Mouse (Mus musculus): ENCODE data around the gene Tuba8. TPM values are rescaled to one million over a fixed set of nuclear protein-coding genes. Genes with fewer than 3 reads are reported as not detected.

Gene Tuba8
- polyA plus RNA-seq, 1 experiment from 2014 or later, result 6.7 TPM

DNA sequence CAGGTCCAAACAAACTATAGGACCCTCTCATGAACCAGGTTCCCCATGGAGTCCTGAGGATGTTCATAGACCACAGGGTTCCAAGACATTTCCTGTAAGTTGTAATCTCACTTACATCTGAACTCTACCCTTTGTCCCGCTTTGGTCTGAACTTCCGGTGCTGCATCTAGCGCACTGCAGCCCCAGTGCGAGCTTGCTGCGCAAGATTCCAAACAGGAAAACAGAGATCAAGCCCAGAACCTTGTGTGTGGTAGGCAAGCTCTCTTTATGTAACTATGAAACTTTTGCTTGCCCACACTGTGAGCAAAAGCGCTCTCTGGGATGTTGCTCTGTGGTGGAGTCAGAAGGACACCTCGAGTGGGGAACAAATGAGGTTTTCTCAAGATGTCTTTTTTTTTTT, 7.5 kb downstream of the Tuba8 start:
- ATAC-seq (ENCODE audit: insufficient number of reproducible peaks, low FRiP score, low TSS enrichment, low read depth), result no peak
- no peak overlapping the region for H3K4me2 ChIP-seq (replicated peaks)
- no peaks in the 10 kb centered on the region for H3K9me3 ChIP-seq (replicated peaks)
- no peaks in the 10 kb centered on the region for H3K4me1 ChIP-seq
- no peaks in the 10 kb centered on the region for H3K27me3 ChIP-seq
- H3K9ac ChIP-seq, result no peak overlapping the region
- 88% methylated on average over 7 of the region's 7 CpGs for whole genome bisulfite sequencing
- no peaks in the 10 kb centered on the region for H3K36me3 ChIP-seq
- H3K27ac ChIP-seq (replicated peaks), result no peak overlapping the region
- H3K4me3 ChIP-seq (replicated peaks), result no peak overlapping the region

DNA sequence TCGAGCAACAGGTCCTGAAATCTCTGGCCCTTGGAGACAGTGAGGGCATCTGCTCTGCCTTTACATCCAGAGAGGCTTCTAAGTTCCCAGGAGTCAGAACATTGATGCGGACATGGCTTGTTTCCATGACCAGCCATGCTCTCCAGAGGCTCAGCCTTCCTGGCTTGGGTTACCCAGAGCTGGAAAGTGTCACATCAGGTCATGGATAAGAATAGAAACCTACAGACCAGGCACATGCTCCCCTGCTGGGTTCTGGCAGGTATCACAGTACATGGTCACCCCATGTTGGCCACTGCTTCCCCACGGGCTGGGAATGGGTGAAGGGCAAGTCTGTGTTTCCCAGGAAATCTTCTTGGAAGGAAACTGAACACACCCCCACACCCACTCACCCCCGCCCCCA, 8.9 kb downstream of the Tuba8 start:
- no peaks in the 10 kb centered on the region for H3K36me3 ChIP-seq
- no peaks in the 10 kb centered on the region for H3K9me3 ChIP-seq (replicated peaks)
- no peaks in the 10 kb centered on the region for H3K4me1 ChIP-seq
- H3K9ac ChIP-seq, result no peak overlapping the region
- no peak overlapping the region for H3K4me3 ChIP-seq (replicated peaks)
- ATAC-seq (ENCODE audit: insufficient number of reproducible peaks, low FRiP score, low TSS enrichment, low read depth), result no peak
- no peak overlapping the region for H3K27ac ChIP-seq (replicated peaks)
- no peak overlapping the region for H3K4me2 ChIP-seq (replicated peaks)
- 81% methylated on average over 4 of the region's 4 CpGs for WGBS
- no peaks in the 10 kb centered on the region for H3K27me3 ChIP-seq

DNA sequence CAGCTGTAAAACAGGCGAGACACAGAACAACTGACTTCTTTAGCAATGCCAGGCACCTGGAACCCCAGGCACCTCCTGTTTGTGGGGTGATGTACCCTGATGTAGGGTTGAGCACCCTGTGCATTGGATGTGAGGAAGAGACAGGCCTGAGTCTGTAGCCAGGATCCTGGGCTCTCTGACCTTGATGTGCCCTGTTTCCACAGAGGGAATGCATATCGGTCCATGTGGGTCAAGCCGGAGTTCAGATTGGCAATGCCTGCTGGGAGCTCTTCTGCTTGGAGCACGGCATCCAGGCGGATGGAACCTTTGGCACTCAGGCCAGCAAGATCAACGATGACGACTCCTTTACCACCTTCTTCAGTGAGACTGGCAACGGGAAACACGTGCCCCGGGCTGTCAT, 9.7 kb downstream of the Tuba8 start:
- no peak overlapping the region for H3K9ac ChIP-seq
- H3K36me3 ChIP-seq, result no peaks in the 10 kb centered on the region
- no peaks in the 10 kb centered on the region for H3K9me3 ChIP-seq (replicated peaks)
- no peaks in the 10 kb centered on the region for H3K4me1 ChIP-seq
- H3K4me3 ChIP-seq (replicated peaks), result no peak overlapping the region
- no peaks in the 10 kb centered on the region for H3K27me3 ChIP-seq
- no peak overlapping the region for H3K27ac ChIP-seq (replicated peaks)
- no peak for ATAC-seq (ENCODE audit: insufficient number of reproducible peaks, low FRiP score, low TSS enrichment, low read depth)
- H3K4me2 ChIP-seq (replicated peaks), result no peak overlapping the region
- 90% methylated on average over 10 of the region's 10 CpGs for WGBS

DNA sequence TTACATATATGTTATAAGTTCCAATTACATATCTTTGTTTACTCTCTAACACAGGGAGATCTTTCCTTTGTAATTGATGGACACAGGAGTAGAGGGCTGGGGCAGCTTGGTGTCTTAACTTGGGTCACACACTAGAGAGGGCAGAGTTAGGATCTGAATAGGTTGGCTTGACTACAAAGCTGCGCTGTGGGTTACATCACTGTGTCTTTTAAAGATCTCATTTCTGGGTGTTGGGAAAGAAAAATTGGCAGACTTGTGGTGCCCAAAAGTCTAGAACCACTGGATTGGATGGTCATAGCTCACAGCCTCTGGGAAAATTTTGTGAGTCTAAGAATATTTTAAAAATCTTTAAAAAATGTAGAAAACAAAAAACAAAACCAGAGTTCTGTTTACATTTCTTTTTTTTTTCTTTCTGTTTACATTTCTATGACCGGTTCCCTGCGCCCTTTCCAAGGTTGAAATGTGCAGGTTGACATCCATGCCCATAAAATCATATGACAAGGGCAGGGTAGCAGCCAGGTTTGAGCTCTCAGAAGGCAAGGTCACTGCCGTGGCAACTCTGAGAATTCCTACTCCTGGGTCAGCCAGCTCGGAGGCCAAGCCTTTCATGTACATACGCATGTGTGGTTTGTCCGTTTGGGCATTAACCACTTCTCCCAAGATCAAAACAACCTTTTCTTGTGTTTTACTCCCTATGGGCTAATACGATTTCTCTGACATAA, 11.5 kb downstream of the Tuba8 start:
- no peak overlapping the region for H3K4me3 ChIP-seq (replicated peaks)
- no peaks in the 10 kb centered on the region for H3K27me3 ChIP-seq
- ATAC-seq (ENCODE audit: insufficient number of reproducible peaks, low FRiP score, low TSS enrichment, low read depth), result no peak
- WGBS, result 80% methylated on average over 8 of the region's 8 CpGs
- H3K36me3 ChIP-seq, result no peaks in the 10 kb centered on the region
- no peak overlapping the region for H3K27ac ChIP-seq (replicated peaks)
- no peak overlapping the region for H3K9ac ChIP-seq
- no peaks in the 10 kb centered on the region for H3K4me1 ChIP-seq
- no peaks in the 10 kb centered on the region for H3K9me3 ChIP-seq (replicated peaks)
- no peak overlapping the region for H3K4me2 ChIP-seq (replicated peaks)

DNA sequence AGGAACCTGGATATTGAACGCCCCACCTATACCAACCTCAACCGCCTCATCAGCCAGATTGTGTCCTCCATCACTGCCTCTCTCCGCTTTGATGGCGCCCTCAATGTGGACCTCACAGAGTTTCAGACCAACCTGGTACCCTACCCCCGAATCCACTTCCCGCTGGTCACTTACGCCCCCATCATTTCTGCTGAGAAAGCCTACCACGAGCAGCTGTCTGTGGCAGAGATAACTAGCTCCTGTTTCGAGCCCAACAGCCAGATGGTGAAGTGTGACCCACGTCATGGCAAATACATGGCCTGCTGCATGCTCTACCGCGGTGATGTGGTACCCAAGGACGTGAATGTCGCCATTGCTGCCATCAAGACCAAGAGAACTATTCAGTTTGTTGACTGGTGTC, 12.5 kb downstream of the Tuba8 start:
- Histone ChIP-seq H3K4me3 (replicated peaks) (no peak overlapping the region), H3K4me1 (no peaks in the 10 kb centered on the region), H3K9ac (no peak overlapping the region), H3K4me2 (replicated peaks) (no peak overlapping the region), H3K27me3 (no peaks in the 10 kb centered on the region), H3K27ac (replicated peaks) (no peak overlapping the region), H3K9me3 (replicated peaks) (no peaks in the 10 kb centered on the region), H3K36me3 (no peaks in the 10 kb centered on the region)
- 93% methylated on average over 14 of the region's 14 CpGs for WGBS
- ATAC-seq (ENCODE audit: insufficient number of reproducible peaks, low FRiP score, low TSS enrichment, low read depth), result no peak

DNA sequence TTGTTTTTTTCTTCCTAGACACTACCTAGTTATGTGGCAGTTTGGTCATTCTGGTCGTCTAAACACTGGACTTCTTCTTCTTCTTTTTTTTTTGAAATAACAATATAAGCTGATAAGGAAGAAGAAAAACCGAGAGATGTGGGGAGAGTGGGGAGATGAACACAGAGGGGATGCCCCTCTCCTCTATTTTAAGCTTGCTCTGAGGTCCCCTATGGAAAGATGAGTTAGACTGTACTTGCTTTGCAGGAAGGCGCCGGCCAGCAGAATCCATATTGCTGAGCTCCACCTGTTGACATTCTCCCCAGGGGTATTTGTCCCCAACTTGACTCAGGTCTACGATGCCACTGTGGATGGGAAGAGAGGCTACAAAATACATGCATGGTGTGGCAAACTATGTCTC, 13.6 kb downstream of the Tuba8 start:
- Histone ChIP-seq H3K9ac (no peak overlapping the region), H3K4me3 (replicated peaks) (no peak overlapping the region), H3K4me1 (no peaks in the 10 kb centered on the region), H3K27me3 (no peaks in the 10 kb centered on the region), H3K36me3 (no peaks in the 10 kb centered on the region), H3K27ac (replicated peaks) (no peak overlapping the region), H3K9me3 (replicated peaks) (no peaks in the 10 kb centered on the region), H3K4me2 (replicated peaks) (no peak overlapping the region)
- ATAC-seq (ENCODE audit: insufficient number of reproducible peaks, low FRiP score, low TSS enrichment, low read depth), result no peak
- WGBS, result 78% methylated on average over 5 of the region's 5 CpGs

DNA sequence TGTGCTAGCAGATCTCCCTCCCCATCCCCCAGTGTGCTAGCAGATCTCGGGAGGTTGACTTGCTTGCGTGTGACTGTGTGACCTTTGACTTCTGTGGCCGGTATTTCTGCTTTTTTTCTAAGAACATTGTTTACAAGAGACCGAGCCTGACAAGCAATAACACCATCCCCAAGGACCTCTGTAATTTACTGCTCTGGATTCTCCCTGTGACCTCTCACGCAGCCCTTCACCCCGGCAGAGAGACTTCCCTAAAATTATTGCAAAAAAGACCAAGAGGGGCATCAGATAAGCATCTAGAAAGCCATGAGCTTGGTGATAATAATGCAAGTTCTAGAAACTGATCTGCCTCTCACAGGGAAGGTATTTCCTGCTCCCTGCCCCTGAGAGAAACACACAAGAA, 14.5 kb downstream of the Tuba8 start:
- no peak overlapping the region for H3K9ac ChIP-seq
- H3K27me3 ChIP-seq, result no peaks in the 10 kb centered on the region
- 16% methylated on average over 6 of the region's 6 CpGs for WGBS
- no peak overlapping the region for H3K27ac ChIP-seq (replicated peaks)
- H3K4me1 ChIP-seq, result no peaks in the 10 kb centered on the region
- no peaks in the 10 kb centered on the region for H3K9me3 ChIP-seq (replicated peaks)
- H3K36me3 ChIP-seq, result no peaks in the 10 kb centered on the region
- no peak overlapping the region for H3K4me2 ChIP-seq (replicated peaks)
- H3K4me3 ChIP-seq (replicated peaks), result no peak overlapping the region
- ATAC-seq (ENCODE audit: insufficient number of reproducible peaks, low FRiP score, low TSS enrichment, low read depth), result no peak

DNA sequence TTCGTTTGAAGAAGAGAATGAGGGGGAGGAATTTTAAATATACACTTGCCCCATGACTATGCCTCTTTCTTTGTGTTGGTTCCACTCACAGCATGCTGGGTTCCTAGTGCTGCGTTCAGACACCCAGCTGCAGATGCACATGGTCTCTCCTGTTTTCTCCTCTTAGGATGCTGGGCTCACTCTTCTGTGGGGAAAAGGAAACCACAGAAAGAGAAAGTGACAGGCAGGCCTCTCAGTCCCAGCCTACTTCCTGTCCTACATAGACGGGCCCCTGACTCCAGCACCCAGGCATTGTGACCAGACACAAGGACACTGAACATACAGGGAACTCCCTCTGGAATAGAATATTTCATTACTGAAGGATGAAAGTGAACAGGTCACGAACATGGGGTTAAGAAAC, 15.5 kb downstream of the Tuba8 start:
- 61% methylated on average over 4 of the region's 4 CpGs for WGBS
- Histone ChIP-seq H3K9me3 (replicated peaks) (no peaks in the 10 kb centered on the region), H3K4me1 (no peaks in the 10 kb centered on the region)

DNA sequence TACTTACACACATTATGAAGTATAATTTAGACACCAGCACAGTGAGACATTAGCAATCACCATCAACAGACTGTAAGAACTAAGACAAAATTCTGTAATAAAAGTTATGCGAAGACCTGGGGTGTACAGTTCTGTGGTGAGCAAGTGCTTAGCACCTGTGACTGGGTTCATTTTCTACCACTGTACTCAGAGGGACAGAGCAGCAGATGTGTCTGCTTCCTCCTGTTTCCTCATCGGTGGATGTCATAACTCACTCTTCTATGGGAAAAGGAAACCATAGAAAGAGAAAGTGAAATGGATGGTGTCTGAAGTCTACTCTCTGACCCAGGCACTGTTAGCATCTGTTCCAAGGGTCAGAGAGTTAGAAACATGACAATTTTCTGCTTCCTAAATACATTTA, 16.2 kb downstream of the Tuba8 start:
- Histone ChIP-seq H3K36me3 (no peaks in the 10 kb centered on the region), H3K9ac (no peak overlapping the region), H3K9me3 (replicated peaks) (no peaks in the 10 kb centered on the region), H3K4me3 (replicated peaks) (no peak overlapping the region), H3K4me1 (no peaks in the 10 kb centered on the region), H3K27me3 (no peaks in the 10 kb centered on the region), H3K4me2 (replicated peaks) (no peak overlapping the region), H3K27ac (replicated peaks) (no peak overlapping the region)
- 76% methylated on average over 2 of the region's 2 CpGs for WGBS
- ATAC-seq (ENCODE audit: insufficient number of reproducible peaks, low FRiP score, low TSS enrichment, low read depth), result no peak

More for the DNA sequence above, 15.5 kb downstream of the Tuba8 start:
- ATAC-seq (ENCODE audit: insufficient number of reproducible peaks, low FRiP score, low TSS enrichment, low read depth), result no peak
- H3K4me3 ChIP-seq (replicated peaks), result no peak overlapping the region
- no peak overlapping the region for H3K4me2 ChIP-seq (replicated peaks)
- H3K27me3 ChIP-seq, result no peaks in the 10 kb centered on the region
- no peak overlapping the region for H3K9ac ChIP-seq
- no peaks in the 10 kb centered on the region for H3K36me3 ChIP-seq
- H3K27ac ChIP-seq (replicated peaks), result no peak overlapping the region

DNA sequence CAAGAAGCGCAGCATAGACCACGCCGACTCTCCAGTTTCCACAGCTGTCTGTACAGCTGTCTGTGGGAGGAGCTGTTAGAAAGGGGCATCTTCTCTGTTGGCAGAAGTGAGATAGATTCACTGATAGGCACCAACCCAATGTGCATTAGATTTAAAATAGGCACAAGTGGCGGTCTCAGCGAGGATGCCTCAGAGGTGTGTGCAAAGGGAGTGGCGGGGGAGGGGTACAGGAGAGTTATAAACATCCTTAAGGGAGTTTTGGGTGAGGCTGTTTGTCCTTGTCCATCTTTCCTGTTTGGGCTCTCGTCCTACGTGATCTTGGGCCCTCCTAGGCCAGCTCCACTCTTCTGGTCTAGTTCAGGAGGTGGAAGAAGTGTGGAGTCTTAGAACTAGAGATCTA, 17.9 kb downstream of the Tuba8 start:
- no peak for ATAC-seq (ENCODE audit: insufficient number of reproducible peaks, low FRiP score, low TSS enrichment, low read depth)
- 59% methylated on average over 8 of the region's 8 CpGs for WGBS

DNA sequence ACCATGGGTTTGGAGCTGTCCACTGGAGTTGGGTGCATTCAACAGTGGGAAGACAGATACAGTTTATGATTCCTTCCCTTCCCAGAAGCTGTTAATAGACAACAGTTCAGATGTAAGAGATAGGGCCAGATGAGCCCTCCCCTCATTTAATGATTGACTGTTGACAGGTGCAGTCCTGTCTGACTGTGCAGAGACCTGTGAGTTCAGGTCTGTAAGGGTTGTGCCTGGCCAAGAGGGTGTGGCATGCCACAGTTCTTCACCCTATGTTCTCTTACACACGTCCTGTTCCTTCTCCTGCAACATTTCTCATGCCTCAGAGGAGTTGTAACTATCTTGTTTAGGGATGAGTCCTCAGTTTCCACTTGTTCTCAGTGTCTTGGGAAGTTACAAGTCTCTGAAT, 22.2 kb downstream of the Tuba8 start:
- 47% methylated on average over 1 of the region's 1 CpGs for WGBS
- no peak overlapping the region for H3K4me2 ChIP-seq (replicated peaks)
- ATAC-seq (ENCODE audit: insufficient number of reproducible peaks, low FRiP score, low TSS enrichment, low read depth), result no peak

More for the DNA sequence above, 17.9 kb downstream of the Tuba8 start:
- Histone ChIP-seq H3K4me1 (no peaks in the 10 kb centered on the region), H3K27ac (replicated peaks) (no peak overlapping the region), H3K4me2 (replicated peaks) (no peak overlapping the region), H3K9me3 (replicated peaks) (no peaks in the 10 kb centered on the region), H3K4me3 (replicated peaks) (no peak overlapping the region), H3K27me3 (no peaks in the 10 kb centered on the region), H3K36me3 (no peaks in the 10 kb centered on the region), H3K9ac (no peak overlapping the region)

DNA sequence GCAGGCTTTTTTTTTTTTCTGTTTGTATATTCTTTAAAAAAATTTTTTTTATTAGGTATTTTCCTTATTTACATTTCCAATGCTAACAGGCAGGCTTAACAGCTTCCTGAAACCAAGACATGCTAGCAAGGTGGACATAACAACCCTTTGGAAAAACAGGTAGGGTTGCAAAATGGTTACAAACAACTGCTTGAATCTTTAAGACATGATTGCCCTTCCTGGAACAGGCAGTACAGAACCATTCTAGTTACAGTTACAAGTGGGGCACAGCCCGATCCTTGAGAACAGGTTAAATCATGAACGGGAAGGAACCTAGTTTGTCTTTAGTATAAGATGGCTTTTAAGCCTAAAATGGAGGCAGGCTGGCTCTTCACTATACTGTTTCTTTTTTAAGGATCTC, 25.9 kb downstream of the Tuba8 start:
- ATAC-seq (ENCODE audit: insufficient number of reproducible peaks, low FRiP score, low TSS enrichment, low read depth), result no peak
- H3K4me2 ChIP-seq (replicated peaks), result no peak overlapping the region
- no peak overlapping the region for H3K4me3 ChIP-seq (replicated peaks)
- no peaks in the 10 kb centered on the region for H3K36me3 ChIP-seq
- H3K9me3 ChIP-seq (replicated peaks), result no peaks in the 10 kb centered on the region
- no peak overlapping the region for H3K9ac ChIP-seq
- no peaks in the 10 kb centered on the region for H3K4me1 ChIP-seq
- 87% methylated on average over 2 of the region's 2 CpGs for WGBS
- H3K27ac ChIP-seq (replicated peaks), result no peak overlapping the region
- H3K27me3 ChIP-seq, result no peaks in the 10 kb centered on the region

More for the DNA sequence above, 22.2 kb downstream of the Tuba8 start:
- Histone ChIP-seq H3K27ac (replicated peaks) (no peak overlapping the region), H3K4me3 (replicated peaks) (no peak overlapping the region), H3K4me1 (no peaks in the 10 kb centered on the region), H3K36me3 (no peaks in the 10 kb centered on the region), H3K9ac (no peak overlapping the region), H3K9me3 (replicated peaks) (no peaks in the 10 kb centered on the region), H3K27me3 (no peaks in the 10 kb centered on the region)
